Comparison of ENCODE assay signal across 8 mouse cellular contexts in genomic region chr19:37877511-37878167, GRCm38 (mm10).
DNase-seq lines count a peak whose midpoint lies in the region; ATAC-seq lines count a peak whose summit lies in the region.
"Had no signal": no experiment of that assay in that cellular context is flagged by ENCODE, and none has a peak within 500 bp of the region (broad histone marks: within the 10 kb centered on the region; RNA-seq: fewer than 3 reads in every experiment).

No protein-coding gene starts in this region.

- H3K36me3 ChIP-seq in embryonic facial prominence, embryonic 12.5 days: no peaks in the 10 kb centered on the region
- no peaks in the 10 kb centered on the region for H3K36me3 ChIP-seq in intestine, embryonic 16.5 days (ENCODE audit: control insufficient read depth, insufficient read depth, low read length)
- H3K36me3 ChIP-seq in midbrain, embryonic 10.5 days: no peaks in the 10 kb centered on the region

- H3K4me2 ChIP-seq in embryonic facial prominence, embryonic 12.5 days (replicated peaks): peak overlapping the region; percentile 28
- peak overlapping the region; percentile 23; the same call in 1 of the 2 replicates for H3K4me2 ChIP-seq in intestine, embryonic 16.5 days (ENCODE audit: low read depth, low read length)

- WGBS in embryonic facial prominence, embryonic 12.5 days: 8% methylated on average over 20 of the region's 20 CpGs
- WGBS in intestine, embryonic 16.5 days: 14% methylated on average over 20 of the region's 20 CpGs
- WGBS in midbrain, embryonic 10.5 days: 4% methylated on average over 20 of the region's 20 CpGs

- no peak overlapping the region for H3K9ac ChIP-seq in embryonic facial prominence, embryonic 12.5 days
- no peak overlapping the region for H3K9ac ChIP-seq in intestine, embryonic 16.5 days (ENCODE audit: low read depth, low read length)

- H3K4me3 ChIP-seq in embryonic facial prominence, embryonic 12.5 days: no peak overlapping the region
- H3K4me3 ChIP-seq in intestine, embryonic 16.5 days (ENCODE audit: low read length): no peak overlapping the region
- H3K4me3 ChIP-seq in midbrain, embryonic 10.5 days: peak overlapping the region; percentile 37

- no peak overlapping the region for H3K27ac ChIP-seq in embryonic facial prominence, embryonic 12.5 days
- H3K27ac ChIP-seq in intestine, embryonic 16.5 days (ENCODE audit: low read length): no peak overlapping the region
- H3K27ac ChIP-seq in midbrain, embryonic 10.5 days (replicated peaks): no peak overlapping the region

- intact Hi-C loops in left cerebral cortex, postnatal 25 days (cut with DNase I): no loop called here

- DNase-seq in R1 (ENCODE audit: low read depth, low spot score): peak; percentile 93
- DNase-seq in midbrain, embryonic 10.5 days (ENCODE audit: low spot score): no peak
- DNase-seq in left cerebral cortex, postnatal 25 days (ENCODE audit: low spot score in 2 of 2): no peak
- DNase-seq in frontal cortex, postnatal 10 days (ENCODE audit: low spot score in 2 of 2): no peak
- DNase-seq in ovary, postnatal 14 days (ENCODE audit: low spot score): no peak

- peaks cover 44% of the 10 kb centered on the region for H3K27me3 ChIP-seq in embryonic facial prominence, embryonic 12.5 days
- H3K27me3 ChIP-seq in intestine, embryonic 16.5 days (replicated peaks; ENCODE audit: control insufficient read depth, insufficient read depth, low read length): peaks cover 7% of the 10 kb centered on the region
- peaks cover 94% of the 10 kb centered on the region for H3K27me3 ChIP-seq in midbrain, embryonic 10.5 days (ENCODE audit: low read depth, poor library complexity, severe bottlenecking)

- no peak for ATAC-seq in embryonic facial prominence, embryonic 12.5 days (ENCODE audit: insufficient number of reproducible peaks, insufficient read depth, low FRiP score, low TSS enrichment)
- no peak for ATAC-seq in intestine, embryonic 16.5 days
- ATAC-seq: lung, postnatal 0 days had no signal

- H3K4me1 ChIP-seq in embryonic facial prominence, embryonic 12.5 days: peaks cover 10% of the 10 kb centered on the region
- H3K4me1 ChIP-seq in intestine, embryonic 16.5 days (ENCODE audit: control insufficient read depth, insufficient read depth, low read length): no peaks in the 10 kb centered on the region
- peaks cover 38% of the 10 kb centered on the region for H3K4me1 ChIP-seq in midbrain, embryonic 10.5 days

- no peaks in the 10 kb centered on the region for H3K9me3 ChIP-seq in embryonic facial prominence, embryonic 12.5 days
- no peaks in the 10 kb centered on the region for H3K9me3 ChIP-seq in intestine, embryonic 16.5 days (ENCODE audit: control insufficient read depth, low read length)
- H3K9me3 ChIP-seq in midbrain, embryonic 10.5 days (replicated peaks): no peaks in the 10 kb centered on the region
